Comparison of ENCODE assay signal across 23 mouse cellular contexts in the genomic region with DNA sequence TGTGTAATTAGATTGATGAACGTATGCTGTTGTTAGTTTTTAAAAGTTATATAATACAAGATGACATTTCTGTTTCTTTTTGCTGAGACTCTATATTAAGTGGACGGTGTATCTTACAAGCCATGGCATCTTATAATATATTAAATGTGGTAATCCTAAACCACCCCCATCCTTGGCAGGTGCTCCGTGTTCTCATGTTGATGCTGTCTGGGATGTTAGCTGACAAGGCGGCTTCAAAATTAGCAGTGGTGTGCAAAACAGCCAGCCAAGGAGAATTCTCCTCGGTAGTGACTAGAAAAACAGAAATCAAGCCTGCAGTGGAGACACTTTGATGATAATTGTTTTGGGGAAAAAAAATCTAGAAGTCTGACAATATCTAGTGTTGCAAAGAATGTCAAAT.
DNase-seq lines count a peak whose midpoint lies in the region; ATAC-seq lines count a peak whose summit lies in the region.
"Had no signal": no experiment of that assay in that cellular context is flagged by ENCODE, and none has a peak within 500 bp of the region (broad histone marks: within the 10 kb centered on the region; RNA-seq: fewer than 3 reads in every experiment).

No protein-coding gene starts in this region.

- no peak overlapping the region for H3K4me3 ChIP-seq in embryonic facial prominence, embryonic 14.5 days (ENCODE audit: low read depth, low read length)
- H3K4me3 ChIP-seq in embryonic facial prominence, embryonic 10.5 days = no peak overlapping the region
- H3K4me3 ChIP-seq: hindbrain, embryonic 10.5 days; intestine, embryonic 15.5 days; limb, embryonic 12.5 days had no signal

- no peak for ATAC-seq in embryonic facial prominence, embryonic 14.5 days (ENCODE audit: low read depth)
- ATAC-seq: forebrain, postnatal 0 days; hindbrain, embryonic 16.5 days; intestine, embryonic 15.5 days; liver, postnatal 0 days; lung, postnatal 0 days had no signal

- 49% methylated on average over 5 of the region's 5 CpGs for WGBS in embryonic facial prominence, embryonic 14.5 days
- WGBS in embryonic facial prominence, embryonic 10.5 days = 88% methylated on average over 5 of the region's 5 CpGs

- DNase-seq in embryonic facial prominence, embryonic 14.5 days (ENCODE audit: low spot score) = peak; percentile 61
- no peak for DNase-seq in embryonic facial prominence, embryonic 10.5 days (ENCODE audit: low spot score)
- peak; percentile 20 to 52 for DNase-seq in heart, adult 18-20 months
- DNase-seq in heart, postnatal 14 days = no peak
- peak; percentile 10 to 61 for DNase-seq in left cerebral cortex, postnatal 25 days (ENCODE audit: low spot score in 2 of 2)
- DNase-seq in left cerebral cortex, postnatal 10 days (ENCODE audit: extremely low spot score in 1 of 2, low spot score in 2 of 2) = no peak
- peak; percentile 94 for DNase-seq in skeletal muscle tissue, adult 2 months (ENCODE audit: low read depth, low spot score)
- no peak for DNase-seq in adrenal gland, postnatal 14 days
- DNase-seq: adrenal gland, postnatal 10 days; cerebellum, adult 9-11 months; forebrain, postnatal 0 days; kidney, adult 8-10 months; kidney, postnatal 10 days; liver, postnatal 0 days; spleen, adult 18-20 months; thymus, postnatal 14 days had no signal

- no peak overlapping the region for H3K9ac ChIP-seq in embryonic facial prominence, embryonic 14.5 days (ENCODE audit: low read depth, low read length)
- H3K9ac ChIP-seq: forebrain, postnatal 0 days; intestine, embryonic 15.5 days; limb, embryonic 12.5 days; liver, postnatal 0 days had no signal

- H3K4me2 ChIP-seq in embryonic facial prominence, embryonic 14.5 days (ENCODE audit: low read depth, low read length) = no peak overlapping the region
- H3K4me2 ChIP-seq: intestine, embryonic 15.5 days; limb, embryonic 12.5 days; liver, embryonic 11.5 days; midbrain, embryonic 11.5 days had no signal

- H3K27me3 ChIP-seq in embryonic facial prominence, embryonic 14.5 days (replicated peaks; ENCODE audit: control insufficient read depth, insufficient read depth, low read length) = no peaks in the 10 kb centered on the region
- no peaks in the 10 kb centered on the region for H3K27me3 ChIP-seq in embryonic facial prominence, embryonic 10.5 days (replicated peaks; ENCODE audit: low read depth, poor library complexity, severe bottlenecking)
- H3K27me3 ChIP-seq: intestine, embryonic 15.5 days; limb, embryonic 12.5 days had no signal

- H3K4me1 ChIP-seq in embryonic facial prominence, embryonic 14.5 days (ENCODE audit: control insufficient read depth, insufficient read depth, low read length) = peaks cover 10% of the 10 kb centered on the region
- peaks cover 15% of the 10 kb centered on the region for H3K4me1 ChIP-seq in embryonic facial prominence, embryonic 10.5 days

- no peak overlapping the region for H3K27ac ChIP-seq in embryonic facial prominence, embryonic 14.5 days (replicated peaks; ENCODE audit: low read depth, low read length)
- no peak overlapping the region for H3K27ac ChIP-seq in embryonic facial prominence, embryonic 10.5 days (replicated peaks)
- H3K27ac ChIP-seq: hindbrain, embryonic 10.5 days; intestine, embryonic 15.5 days; limb, embryonic 12.5 days had no signal

- H3K9me3 ChIP-seq in embryonic facial prominence, embryonic 14.5 days (ENCODE audit: control insufficient read depth, low read length) = no peaks in the 10 kb centered on the region
- no peaks in the 10 kb centered on the region for H3K9me3 ChIP-seq in embryonic facial prominence, embryonic 10.5 days
- H3K9me3 ChIP-seq: hindbrain, embryonic 10.5 days; intestine, embryonic 15.5 days had no signal

- H3K36me3 ChIP-seq in embryonic facial prominence, embryonic 14.5 days (ENCODE audit: control insufficient read depth, insufficient read depth, low read length) = no peaks in the 10 kb centered on the region
- H3K36me3 ChIP-seq in embryonic facial prominence, embryonic 10.5 days (replicated peaks) = no peaks in the 10 kb centered on the region
- H3K36me3 ChIP-seq: hindbrain, embryonic 10.5 days; intestine, embryonic 15.5 days; limb, embryonic 12.5 days had no signal

- intact Hi-C loops in heart, postnatal 14 days (cut with DNase I) = no loop called here
- intact Hi-C loops in left cerebral cortex, postnatal 25 days (cut with DNase I) = no loop called here
- intact Hi-C loops in left cerebral cortex, postnatal 10 days (cut with DNase I) = no loop called here

Comparison
In these comparisons a context has a peak if more than half of its experiments do, and no peak if none do; other contexts are left out.
1. DNase-seq: peak in embryonic facial prominence, embryonic 14.5 days (single experiment), heart, adult 18-20 months (2 of 2), left cerebral cortex, postnatal 25 days (2 of 2) and skeletal muscle tissue, adult 2 months (single experiment); none in embryonic facial prominence, embryonic 10.5 days (single experiment), heart, postnatal 14 days (0 of 2), left cerebral cortex, postnatal 10 days (0 of 2) and adrenal gland, postnatal 14 days (single experiment).